Mouse (Mus musculus): ENCODE measurements around the gene Rasip1. TPM values are rescaled to one million over a fixed set of nuclear protein-coding genes. Genes with fewer than 3 reads are reported as not detected.

Rasip1 gene
- 11.6 and 13.0 TPM in 2 replicates for polyA plus RNA-seq (2015; fragmentation: Nextera tagmentation; extraction: Ambion mirVana)

DNA sequence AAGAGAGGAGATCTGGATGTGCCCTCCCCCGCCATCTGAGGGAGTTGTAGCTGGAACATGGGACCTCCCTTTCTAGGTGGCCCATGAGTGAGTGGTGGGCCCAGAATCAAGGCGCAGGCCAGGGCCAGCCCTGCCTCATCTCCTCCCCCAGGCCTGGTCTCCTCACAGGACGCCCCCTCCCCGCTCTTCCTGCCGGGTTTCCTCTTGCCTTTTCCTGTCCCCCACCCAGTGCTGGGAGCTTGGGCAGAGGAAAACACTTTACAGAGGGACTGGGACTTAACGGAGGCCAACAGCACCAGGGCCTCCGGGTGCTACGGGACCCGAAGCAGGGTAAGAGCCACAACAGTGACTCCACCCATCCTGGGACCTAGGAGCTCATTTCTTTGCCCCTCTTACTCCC lies at the start of gene Rasip1:
TSS of gene Rasip1 (plus strand) at position 228 of the 400 bp plus-strand sequence.
- Histone ChIP-seq H3K9me3 (ENCODE audit: low read length) (no peaks in the 10 kb centered on the region), H3K4me3 (ENCODE audit: low read length) (peak within 1 kb of the TSS; percentile 65), H3K4me1 (ENCODE audit: insufficient read depth, low read length) (peaks cover 8% of the 10 kb centered on the region), H3K9ac (replicated peaks; ENCODE audit: low read length) (peak within 1 kb of the TSS; percentile 75), H3K36me3 (ENCODE audit: insufficient read depth, low read length) (no peaks in the 10 kb centered on the region), H3K27me3 (ENCODE audit: insufficient read depth, low read length) (0 out of 2 replicates have a peak, but pooled peaks cover 3% of the 10 kb centered on the region), H3K4me2 (replicated peaks; ENCODE audit: low read depth, low read length) (peak within 1 kb of the TSS; percentile 96), H3K27ac (ENCODE audit: low read length) (peak within 1 kb of the TSS; percentile 65)
- ATAC-seq (ENCODE audit: low FRiP score, low TSS enrichment): peak; percentile 32; the same call in 1 of the 2 replicates
- 70% methylated on average over 9 of the region's 9 CpGs for WGBS

GRCm38 (mm10) chr7:45585923-45586322 lies 41.4 kb upstream of the Rasip1 start:
- Histone ChIP-seq H3K4me2 (replicated peaks; ENCODE audit: low read depth, low read length) (no peak overlapping the region), H3K4me3 (ENCODE audit: low read length) (no peak overlapping the region), H3K27ac (ENCODE audit: low read length) (no peak overlapping the region), H3K9me3 (ENCODE audit: low read length) (no peaks in the 10 kb centered on the region), H3K4me1 (ENCODE audit: insufficient read depth, low read length) (0 out of 2 replicates have a peak, but pooled peaks cover 3% of the 10 kb centered on the region), H3K36me3 (ENCODE audit: insufficient read depth, low read length) (peaks cover 31% of the 10 kb centered on the region), H3K9ac (replicated peaks; ENCODE audit: low read length) (no peak overlapping the region), H3K27me3 (ENCODE audit: insufficient read depth, low read length) (no peaks in the 10 kb centered on the region)
- ATAC-seq (ENCODE audit: low FRiP score, low TSS enrichment): no peak
- WGBS: 88% methylated on average over 6 of the region's 6 CpGs

DNA sequence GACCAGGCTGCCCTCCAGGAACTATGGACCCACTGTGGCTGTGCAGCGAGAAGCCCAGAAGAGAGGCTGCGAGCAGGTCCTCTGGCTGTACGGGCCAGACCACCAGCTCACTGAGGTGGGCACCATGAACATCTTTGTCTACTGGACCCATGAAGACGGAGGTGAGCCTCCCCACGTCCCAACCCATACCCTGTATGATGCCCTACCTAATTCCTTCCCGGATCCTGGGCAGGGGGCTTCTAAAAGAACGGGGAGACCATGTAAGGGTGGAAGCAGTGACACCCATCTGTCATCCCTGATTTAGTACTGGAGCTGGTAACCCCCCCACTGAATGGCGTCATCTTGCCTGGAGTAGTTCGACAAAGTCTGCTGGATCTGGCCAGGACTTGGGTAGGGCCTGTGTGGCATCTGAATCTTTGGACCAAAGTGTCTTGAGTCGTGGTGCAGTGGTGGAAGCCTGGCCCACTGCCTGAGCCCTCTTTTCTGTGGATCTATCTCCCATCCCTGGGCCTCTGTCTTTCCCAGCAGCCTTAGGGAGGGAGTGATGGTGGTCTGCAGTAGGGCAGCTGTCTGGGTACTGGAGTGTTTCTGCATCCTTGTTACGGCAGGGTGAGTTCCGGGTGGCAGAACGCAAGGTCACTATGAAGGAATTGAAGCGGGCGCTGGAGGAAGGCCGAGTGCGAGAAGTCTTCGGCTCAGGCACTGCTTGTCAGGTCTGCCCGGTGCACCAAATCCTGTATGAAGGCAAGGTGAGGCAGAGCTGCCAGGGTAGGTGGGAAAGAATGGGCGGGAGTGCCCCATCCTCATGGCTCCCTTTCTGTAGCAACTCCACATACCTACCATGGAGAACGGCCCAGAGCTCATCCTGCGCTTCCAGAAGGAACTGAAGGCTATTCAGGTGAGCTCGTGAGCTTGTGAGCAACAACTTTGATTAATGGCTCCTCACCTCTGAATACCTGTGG lies 39.4 kb upstream of the Rasip1 start:
- no peak overlapping the region for H3K27ac ChIP-seq (ENCODE audit: low read length)
- WGBS: 84% methylated on average over 23 of the region's 23 CpGs
- no peak for ATAC-seq (ENCODE audit: low FRiP score, low TSS enrichment)
- H3K36me3 ChIP-seq (ENCODE audit: insufficient read depth, low read length): peaks cover 25% of the 10 kb centered on the region
- H3K9ac ChIP-seq (replicated peaks; ENCODE audit: low read length): no peak overlapping the region
- no peaks in the 10 kb centered on the region for H3K9me3 ChIP-seq (ENCODE audit: low read length)
- no peak overlapping the region for H3K4me3 ChIP-seq (ENCODE audit: low read length)
- 0 out of 2 replicates have a peak, but pooled peaks cover 3% of the 10 kb centered on the region for H3K4me1 ChIP-seq (ENCODE audit: insufficient read depth, low read length)
- H3K27me3 ChIP-seq (ENCODE audit: insufficient read depth, low read length): no peaks in the 10 kb centered on the region
- H3K4me2 ChIP-seq (replicated peaks; ENCODE audit: low read depth, low read length): no peak overlapping the region

- peak overlapping the region; percentile 37 for H3K4me3 ChIP-seq (ENCODE audit: low read length)
- peak overlapping the region; percentile 56 for H3K4me2 ChIP-seq (replicated peaks; ENCODE audit: low read depth, low read length)
- H3K9ac ChIP-seq (replicated peaks; ENCODE audit: low read length): peak overlapping the region; percentile 46
- no peak overlapping the region for H3K27ac ChIP-seq (ENCODE audit: low read length)
- 0 out of 2 replicates have a peak, but pooled peaks cover 3% of the 10 kb centered on the region for H3K4me1 ChIP-seq (ENCODE audit: insufficient read depth, low read length)
- H3K9me3 ChIP-seq (ENCODE audit: low read length): no peaks in the 10 kb centered on the region
- peak; percentile 98 for ATAC-seq (ENCODE audit: low FRiP score, low TSS enrichment)
- peaks cover 23% of the 10 kb centered on the region for H3K36me3 ChIP-seq (ENCODE audit: insufficient read depth, low read length)
- WGBS: 2% methylated on average over 19 of the region's 19 CpGs
- no peaks in the 10 kb centered on the region for H3K27me3 ChIP-seq (ENCODE audit: insufficient read depth, low read length)
Measured at GRCm38 (mm10) chr7:45589173-45589572, 38.1 kb upstream of the Rasip1 start.

GRCm38 (mm10) chr7:45589898-45590297 lies 37.4 kb upstream of the Rasip1 start:
- H3K4me1 ChIP-seq (ENCODE audit: insufficient read depth, low read length): 0 out of 2 replicates have a peak, but pooled peaks cover 3% of the 10 kb centered on the region
- H3K9me3 ChIP-seq (ENCODE audit: low read length): no peaks in the 10 kb centered on the region
- no peak for ATAC-seq (ENCODE audit: low FRiP score, low TSS enrichment)
- peak overlapping the region; percentile 46; the same call in 1 of the 2 replicates for H3K9ac ChIP-seq (replicated peaks; ENCODE audit: low read length)
- WGBS: 94% methylated on average over 5 of the region's 5 CpGs
- no peak overlapping the region for H3K4me2 ChIP-seq (replicated peaks; ENCODE audit: low read depth, low read length)
- H3K36me3 ChIP-seq (ENCODE audit: insufficient read depth, low read length): peaks cover 15% of the 10 kb centered on the region
- H3K27me3 ChIP-seq (ENCODE audit: insufficient read depth, low read length): no peaks in the 10 kb centered on the region
- no peak overlapping the region for H3K27ac ChIP-seq (ENCODE audit: low read length)
- no peak overlapping the region for H3K4me3 ChIP-seq (ENCODE audit: low read length)

- 0 out of 2 replicates have a peak, but pooled peaks cover 3% of the 10 kb centered on the region for H3K4me1 ChIP-seq (ENCODE audit: insufficient read depth, low read length)
- no peak overlapping the region for H3K9ac ChIP-seq (replicated peaks; ENCODE audit: low read length)
- no peak overlapping the region for H3K4me3 ChIP-seq (ENCODE audit: low read length)
- no peaks in the 10 kb centered on the region for H3K9me3 ChIP-seq (ENCODE audit: low read length)
- H3K4me2 ChIP-seq (replicated peaks; ENCODE audit: low read depth, low read length): no peak overlapping the region
- H3K36me3 ChIP-seq (ENCODE audit: insufficient read depth, low read length): peaks cover 7% of the 10 kb centered on the region; the same call in 1 of the 2 replicates
- no peak overlapping the region for H3K27ac ChIP-seq (ENCODE audit: low read length)
- no peaks in the 10 kb centered on the region for H3K27me3 ChIP-seq (ENCODE audit: insufficient read depth, low read length)
- ATAC-seq (ENCODE audit: low FRiP score, low TSS enrichment): no peak
- WGBS: 62% methylated on average over 3 of the region's 3 CpGs
Measured at GRCm38 (mm10) chr7:45590874-45591273, 36.4 kb upstream of the Rasip1 start.

GRCm38 (mm10) chr7:45591880-45592279 lies 35.4 kb upstream of the Rasip1 start:
- H3K27ac ChIP-seq (ENCODE audit: low read length): 0 out of 2 replicates have a peak overlapping the region, but pooled peaks have one; percentile 3
- H3K9ac ChIP-seq (replicated peaks; ENCODE audit: low read length): no peak overlapping the region
- H3K27me3 ChIP-seq (ENCODE audit: insufficient read depth, low read length): no peaks in the 10 kb centered on the region
- WGBS: 74% methylated on average over 7 of the region's 7 CpGs
- H3K4me2 ChIP-seq (replicated peaks; ENCODE audit: low read depth, low read length): no peak overlapping the region
- H3K9me3 ChIP-seq (ENCODE audit: low read length): no peaks in the 10 kb centered on the region
- no peak overlapping the region for H3K4me3 ChIP-seq (ENCODE audit: low read length)
- H3K36me3 ChIP-seq (ENCODE audit: insufficient read depth, low read length): 0 out of 2 replicates have a peak, but pooled peaks cover 2% of the 10 kb centered on the region
- ATAC-seq (ENCODE audit: low FRiP score, low TSS enrichment): no peak
- 0 out of 2 replicates have a peak, but pooled peaks cover 3% of the 10 kb centered on the region for H3K4me1 ChIP-seq (ENCODE audit: insufficient read depth, low read length)

- H3K4me1 ChIP-seq (ENCODE audit: insufficient read depth, low read length): 0 out of 2 replicates have a peak, but pooled peaks cover 3% of the 10 kb centered on the region
- H3K9me3 ChIP-seq (ENCODE audit: low read length): no peaks in the 10 kb centered on the region
- no peak overlapping the region for H3K4me2 ChIP-seq (replicated peaks; ENCODE audit: low read depth, low read length)
- H3K9ac ChIP-seq (replicated peaks; ENCODE audit: low read length): no peak overlapping the region
- no peak overlapping the region for H3K4me3 ChIP-seq (ENCODE audit: low read length)
- 17% methylated on average over 10 of the region's 10 CpGs for WGBS
- no peak overlapping the region for H3K27ac ChIP-seq (ENCODE audit: low read length)
- no peak for ATAC-seq (ENCODE audit: low FRiP score, low TSS enrichment)
- H3K27me3 ChIP-seq (ENCODE audit: insufficient read depth, low read length): no peaks in the 10 kb centered on the region
- no peaks in the 10 kb centered on the region for H3K36me3 ChIP-seq (ENCODE audit: insufficient read depth, low read length)
Measured at GRCm38 (mm10) chr7:45593118-45593815, 34.0 kb upstream of the Rasip1 start.

- no peak overlapping the region for H3K4me2 ChIP-seq (replicated peaks; ENCODE audit: low read depth, low read length)
- H3K9me3 ChIP-seq (ENCODE audit: low read length): no peaks in the 10 kb centered on the region
- H3K27ac ChIP-seq (ENCODE audit: low read length): no peak overlapping the region
- H3K9ac ChIP-seq (replicated peaks; ENCODE audit: low read length): no peak overlapping the region
- H3K4me1 ChIP-seq (ENCODE audit: insufficient read depth, low read length): no peaks in the 10 kb centered on the region
- no peaks in the 10 kb centered on the region for H3K36me3 ChIP-seq (ENCODE audit: insufficient read depth, low read length)
- no peak overlapping the region for H3K4me3 ChIP-seq (ENCODE audit: low read length)
- no peaks in the 10 kb centered on the region for H3K27me3 ChIP-seq (ENCODE audit: insufficient read depth, low read length)
- 80% methylated on average over 4 of the region's 4 CpGs for WGBS
- ATAC-seq (ENCODE audit: low FRiP score, low TSS enrichment): no peak
Measured at GRCm38 (mm10) chr7:45595176-45595575, 32.1 kb upstream of the Rasip1 start.
